Mouse (Mus musculus) megakaryocyte, embryonic 14.5 days (primary cell): ENCODE results near the gene Jhy.

Experiments
- FLI1 ChIP-seq: IDR thresholded peaks from 2 replicates; pipeline ENCODE4 v1.6.1; 2012; ENCODE audit warnings: low read length, inconsistent platforms, mixed read lengths
- GATA1 ChIP-seq: IDR thresholded peaks from 3 replicates; pipeline ENCODE4 v1.6.1; 2012; ENCODE audit warnings: mixed read lengths, low read length, inconsistent platforms, borderline replicate concordance

- TF ChIP-seq GATA1 (no peak), FLI1 (no peak)
These were observed 105.3 kb downstream of the Jhy start for GRCm38 (mm10) chr9:40858461-40859160.
